Mouse (Mus musculus) liver, embryonic 12.5 days (tissue): Measurements from ENCODE around the gene Pcx. TPM values are rescaled to one million over a fixed set of nuclear protein-coding genes. Genes with fewer than 3 reads are reported as not detected.

Experiments
- ATAC-seq: fragments of 200-750 bp; cut with Nextera tagmentation; 2 replicates; pipeline ENCODE4 v1.8.0; 2017; ENCODE audit warnings: moderate number of reproducible peaks, mild to moderate bottlenecking, moderate library complexity
- H3K27ac ChIP-seq: fragments of 300-500 bp; sonication (generic); 2 replicates; pipeline ENCODE4 v1.5.1; 2016; ENCODE audit warnings: mild to moderate bottlenecking
- H3K27me3 ChIP-seq: fragments of 300-500 bp; sonication (generic); replicated peaks from 2 replicates; pipeline ENCODE4 v1.6.1; 2016; ENCODE audit warnings: mild to moderate bottlenecking, moderate library complexity
- H3K36me3 ChIP-seq: fragments of 300-500 bp; sonication (generic); 2 replicates; pipeline ENCODE4 v1.6.1; 2016; ENCODE audit warnings: mild to moderate bottlenecking, moderate library complexity
- H3K4me1 ChIP-seq: fragments of 300-500 bp; sonication (generic); 2 replicates; pipeline ENCODE4 v1.6.1; 2016
- H3K4me2 ChIP-seq: fragments of 300-500 bp; sonication (generic); 2 replicates; pipeline ENCODE4 v1.6.1; 2016; ENCODE audit warnings: mild to moderate bottlenecking, moderate library complexity
- H3K4me3 ChIP-seq: fragments of 300-500 bp; sonication (generic); 2 replicates; pipeline ENCODE4 v1.5.1; 2016; ENCODE audit warnings: mild to moderate bottlenecking, moderate library complexity
- H3K9ac ChIP-seq: fragments of 300-500 bp; sonication (generic); 2 replicates; pipeline ENCODE4 v1.6.1; 2016; ENCODE audit warnings: mild to moderate bottlenecking, moderate library complexity
- H3K9me3 ChIP-seq: fragments of 300-500 bp; sonication (generic); replicated peaks from 2 replicates; pipeline ENCODE4 v1.6.1; 2016; ENCODE audit warnings: mild to moderate bottlenecking, moderate library complexity
- WGBS: fragments of 180-500 bp; shearing (Covaris S2); methylation state at CpG from one replicate; pipeline ENCODE4 v1.1.7; 2016; ENCODE audit not compliant: insufficient replicate concordance; 5-methylcytosine and 5-hydroxymethylcytosine counted together
- polyA plus RNA-seq: library from polyadenylated mRNA; unstranded; fragments of >200 nt; fragmentation: Nextera tagmentation; extraction: Ambion mirVana; gene quantifications from 2 replicates; pipeline ENCODE4 v1.2.1, GENCODE M21; 2016

The Pcx gene
- 34.3 and 34.8 TPM in 2 replicates for polyA plus RNA-seq

DNA sequence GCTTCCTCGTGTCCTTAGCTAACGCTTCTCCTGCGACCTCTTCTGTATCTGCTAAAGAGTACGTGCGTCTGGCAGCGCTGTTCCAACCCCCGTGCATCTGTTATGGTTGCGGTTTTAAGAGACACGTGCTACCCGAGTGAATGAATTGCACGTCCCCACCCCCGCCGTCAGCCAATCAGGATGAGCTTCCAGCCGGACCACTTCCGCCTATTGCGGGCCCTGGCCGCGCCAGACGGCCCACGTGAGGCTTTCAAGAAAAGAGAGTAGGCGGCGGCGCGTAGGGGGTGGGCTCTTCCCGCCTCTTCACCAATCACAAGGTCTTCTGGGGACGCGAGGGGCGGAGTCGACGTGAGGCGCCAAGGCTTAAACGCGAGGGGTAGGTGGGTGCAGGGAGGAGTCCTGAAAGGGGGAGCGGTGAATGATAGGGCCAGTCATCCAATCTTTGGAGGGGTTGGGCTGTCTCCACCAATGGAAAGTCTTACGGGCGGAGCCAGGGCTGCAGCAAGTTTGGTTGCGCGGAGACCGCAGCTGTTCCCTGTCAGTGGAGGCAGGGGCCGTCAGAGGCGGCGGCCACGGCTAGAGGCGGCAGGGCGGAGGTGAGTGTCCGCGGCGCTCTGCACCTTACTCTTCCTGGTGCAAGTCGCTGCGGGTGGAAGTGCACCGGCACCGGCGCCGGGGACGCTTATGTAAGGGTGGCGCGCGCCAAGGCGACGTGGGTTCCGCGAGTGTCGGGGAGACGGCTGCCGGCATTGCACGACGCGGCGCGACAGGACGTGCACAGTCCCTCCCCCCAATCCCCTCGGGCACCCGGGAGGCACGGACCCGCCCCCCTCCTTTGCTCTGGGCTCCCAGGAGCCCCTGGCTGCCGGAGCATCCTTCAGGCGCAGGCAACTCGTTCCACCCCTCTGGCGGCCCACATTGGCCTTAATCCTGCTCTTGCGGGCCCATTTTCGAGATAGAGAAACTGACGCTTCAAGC is at the start of gene Pcx:
Pcx (plus strand) TSS at position 487 of the 978 bp plus-strand sequence.
- peak within 1 kb of the TSS; percentile 83 for H3K4me3 ChIP-seq
- H3K9me3 ChIP-seq = no peaks in the 10 kb centered on the region
- ATAC-seq = peak; percentile 100
- peak within 1 kb of the TSS; percentile 80 for H3K9ac ChIP-seq
- H3K4me1 ChIP-seq = peaks cover 29% of the 10 kb centered on the region
- no peaks in the 10 kb centered on the region for H3K36me3 ChIP-seq
- WGBS = under 1% methylated on average over 82 of the region's 82 CpGs
- H3K4me2 ChIP-seq = peak within 1 kb of the TSS; percentile 93
- H3K27ac ChIP-seq = peak within 1 kb of the TSS; percentile 75
- peaks cover 25% of the 10 kb centered on the region for H3K27me3 ChIP-seq

DNA sequence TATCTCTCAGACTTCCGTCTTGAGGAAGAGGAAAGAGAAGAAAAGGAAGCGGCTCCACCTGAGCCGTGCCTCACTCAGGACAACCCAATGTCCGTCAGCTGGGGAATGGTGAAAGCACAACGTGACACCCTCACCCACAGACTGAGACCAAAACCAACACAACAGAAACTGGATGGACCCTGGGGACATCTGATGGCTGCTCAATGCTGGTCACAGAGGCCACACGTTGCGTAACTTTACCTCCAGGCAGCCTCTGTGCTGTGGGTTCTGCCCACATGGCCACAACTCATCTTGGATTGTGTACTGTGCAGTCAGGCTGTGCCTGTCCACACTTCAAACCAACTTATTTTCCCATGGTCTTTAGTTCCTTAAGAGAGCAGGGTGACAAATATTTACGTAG is 48.3 kb upstream of the Pcx start:
- no peaks in the 10 kb centered on the region for H3K9me3 ChIP-seq
- H3K9ac ChIP-seq = no peak overlapping the region
- peak; percentile 58 for ATAC-seq
- H3K4me3 ChIP-seq = no peak overlapping the region
- no peaks in the 10 kb centered on the region for H3K36me3 ChIP-seq
- peaks cover 8% of the 10 kb centered on the region for H3K4me1 ChIP-seq
- H3K27me3 ChIP-seq = peaks cover 14% of the 10 kb centered on the region
- H3K4me2 ChIP-seq = no peak overlapping the region
- no peak overlapping the region for H3K27ac ChIP-seq
- WGBS = 30% methylated on average over 8 of the region's 8 CpGs

DNA sequence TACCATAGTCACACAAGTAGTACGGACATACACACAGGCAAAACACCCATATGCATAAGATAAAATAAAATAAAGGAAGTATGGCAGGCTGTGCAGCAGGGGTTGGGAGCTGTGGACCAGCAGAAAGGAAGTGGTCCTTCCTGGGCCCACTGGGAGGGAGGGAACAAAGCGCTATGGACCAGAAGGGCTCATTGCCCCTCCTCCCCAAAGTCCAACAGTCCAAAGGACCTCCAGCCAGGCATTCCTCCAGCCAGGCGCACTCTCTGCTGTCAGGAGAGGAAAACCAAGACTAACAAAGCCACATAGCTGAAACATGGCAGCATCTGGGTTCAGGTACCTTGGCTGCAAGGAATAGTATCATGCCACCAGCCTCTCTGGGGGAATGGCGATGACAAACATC is 45.6 kb upstream of the Pcx start:
- H3K27me3 ChIP-seq = peaks cover 15% of the 10 kb centered on the region
- no peak overlapping the region for H3K27ac ChIP-seq
- no peak overlapping the region for H3K4me2 ChIP-seq
- H3K4me3 ChIP-seq = no peak overlapping the region
- WGBS = 51% methylated on average over 4 of the region's 4 CpGs
- ATAC-seq = 0 out of 2 replicates have a peak, but pooled peaks have one; percentile 10
- H3K9ac ChIP-seq = no peak overlapping the region
- no peaks in the 10 kb centered on the region for H3K9me3 ChIP-seq
- H3K36me3 ChIP-seq = no peaks in the 10 kb centered on the region
- peaks cover 8% of the 10 kb centered on the region for H3K4me1 ChIP-seq

DNA sequence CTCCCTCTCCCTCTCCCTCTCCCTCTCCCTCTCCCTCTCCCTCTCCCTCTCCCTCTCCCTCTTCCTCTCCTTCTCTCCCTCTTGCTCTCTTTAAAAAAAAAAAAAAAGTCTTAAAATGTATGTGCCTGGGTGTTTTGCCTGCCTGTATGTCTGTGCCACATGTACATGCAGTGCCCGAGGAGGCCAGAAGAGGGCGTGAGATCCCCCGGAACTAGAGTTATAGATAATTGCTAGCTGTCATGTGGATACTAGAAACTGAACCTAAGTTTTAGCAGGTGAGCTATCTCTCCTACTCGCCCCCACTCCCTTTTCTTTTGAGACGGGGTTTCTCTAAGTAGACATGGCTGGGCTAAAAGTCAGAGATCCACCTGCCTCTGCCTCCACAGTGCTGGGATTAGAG is 41.9 kb upstream of the Pcx start:
- no peak overlapping the region for H3K9ac ChIP-seq
- no peak overlapping the region for H3K4me2 ChIP-seq
- H3K27me3 ChIP-seq = peaks cover 46% of the 10 kb centered on the region
- WGBS = 20% methylated on average over 5 of the region's 5 CpGs
- H3K4me3 ChIP-seq = no peak overlapping the region
- H3K4me1 ChIP-seq = peaks cover 8% of the 10 kb centered on the region
- H3K27ac ChIP-seq = no peak overlapping the region
- no peaks in the 10 kb centered on the region for H3K36me3 ChIP-seq
- ATAC-seq = no peak
- no peaks in the 10 kb centered on the region for H3K9me3 ChIP-seq

DNA sequence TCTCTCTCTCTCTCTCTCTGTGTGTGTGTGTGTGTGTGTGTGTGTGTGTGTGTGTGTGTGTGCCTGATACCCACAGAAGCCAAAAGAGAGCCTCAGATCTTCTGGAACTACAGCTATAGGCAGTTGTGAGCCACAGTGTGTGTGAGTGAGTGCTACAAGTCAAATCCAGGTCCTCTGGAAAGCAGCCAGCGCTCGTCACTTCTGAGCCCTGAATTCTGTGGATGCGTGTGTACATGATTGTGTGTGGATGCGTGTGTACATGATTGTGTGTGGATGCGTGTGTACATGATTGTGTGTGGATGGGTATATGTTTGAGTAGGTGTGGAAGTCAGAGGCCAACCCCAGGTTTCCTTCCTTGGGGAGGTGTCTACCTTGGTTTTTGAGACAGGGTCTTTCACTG is 36.7 kb upstream of the Pcx start:
- Histone ChIP-seq H3K4me3 (no peak overlapping the region), H3K36me3 (no peaks in the 10 kb centered on the region), H3K27ac (no peak overlapping the region), H3K4me2 (no peak overlapping the region), H3K27me3 (peaks cover 88% of the 10 kb centered on the region), H3K9me3 (no peaks in the 10 kb centered on the region), H3K9ac (no peak overlapping the region), H3K4me1 (peaks cover 16% of the 10 kb centered on the region)
- WGBS = 78% methylated on average over 5 of the region's 5 CpGs
- ATAC-seq = no peak

DNA sequence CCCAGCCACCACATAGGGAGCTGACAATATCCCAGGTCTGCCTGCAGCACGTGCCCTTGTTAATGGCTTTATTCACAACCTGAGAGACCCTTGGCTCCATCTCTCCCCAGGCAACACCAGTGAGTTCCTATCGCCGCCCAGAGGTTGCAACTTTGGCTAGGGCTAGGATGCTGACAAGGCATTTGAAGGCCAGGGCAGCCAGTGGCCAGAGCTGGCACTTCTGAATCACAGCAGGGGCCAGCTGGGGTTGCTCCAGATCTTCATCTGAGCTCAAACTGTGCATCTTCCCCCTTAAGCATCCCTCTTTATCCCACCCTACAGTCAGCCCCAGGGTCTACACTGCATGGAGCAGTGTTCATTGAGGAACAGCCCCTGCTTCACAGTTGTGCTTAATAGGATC is 35.5 kb upstream of the Pcx start:
- WGBS = 22% methylated on average over 3 of the region's 3 CpGs

DNA sequence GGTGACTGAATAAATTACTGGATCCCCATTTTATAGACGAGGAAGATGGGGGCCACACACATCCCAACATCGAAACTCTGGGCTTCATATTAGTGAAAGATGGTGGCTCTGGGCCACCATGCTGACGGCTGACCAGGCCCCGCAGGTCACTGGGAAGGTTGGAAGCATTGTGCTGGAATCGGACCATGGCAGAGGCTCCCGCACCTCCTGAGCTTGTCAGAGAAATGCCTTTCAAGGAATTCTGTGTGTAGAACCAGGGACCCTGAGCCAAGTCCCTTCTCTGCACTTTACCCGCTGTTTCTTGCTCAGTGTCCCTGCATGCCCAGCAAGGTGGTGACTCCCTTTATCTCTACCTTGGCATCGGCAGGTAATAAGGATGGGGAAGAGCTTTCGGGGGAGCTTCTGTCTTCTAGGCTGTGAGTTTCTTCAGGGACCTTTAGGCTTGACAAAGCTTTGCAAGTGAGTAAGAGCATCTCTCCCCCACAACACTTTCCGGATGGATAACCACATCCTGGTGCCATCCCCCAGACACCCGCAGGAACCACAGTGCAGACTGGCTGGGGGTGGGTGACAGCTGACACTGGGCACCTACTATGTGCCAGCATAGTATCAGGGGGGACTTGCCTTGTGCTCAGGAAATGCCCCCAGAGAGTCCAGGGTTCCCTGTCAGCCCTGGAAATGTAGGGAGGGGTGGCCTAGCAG is 34.9 kb upstream of the Pcx start:
- H3K9me3 ChIP-seq = no peaks in the 10 kb centered on the region
- H3K27me3 ChIP-seq = peaks cover 91% of the 10 kb centered on the region
- ATAC-seq = no peak
- no peak overlapping the region for H3K27ac ChIP-seq
- no peaks in the 10 kb centered on the region for H3K36me3 ChIP-seq
- H3K9ac ChIP-seq = no peak overlapping the region
- 45% methylated on average over 11 of the region's 11 CpGs for WGBS
- H3K4me3 ChIP-seq = no peak overlapping the region
- H3K4me1 ChIP-seq = peaks cover 16% of the 10 kb centered on the region
- no peak overlapping the region for H3K4me2 ChIP-seq

More for the DNA sequence above, 35.5 kb upstream of the Pcx start:
- no peak overlapping the region for H3K4me3 ChIP-seq
- no peak for ATAC-seq
- peaks cover 16% of the 10 kb centered on the region for H3K4me1 ChIP-seq
- H3K27me3 ChIP-seq = peaks cover 91% of the 10 kb centered on the region
- no peaks in the 10 kb centered on the region for H3K36me3 ChIP-seq
- H3K9ac ChIP-seq = no peak overlapping the region
- H3K4me2 ChIP-seq = no peak overlapping the region
- no peaks in the 10 kb centered on the region for H3K9me3 ChIP-seq
- no peak overlapping the region for H3K27ac ChIP-seq

DNA sequence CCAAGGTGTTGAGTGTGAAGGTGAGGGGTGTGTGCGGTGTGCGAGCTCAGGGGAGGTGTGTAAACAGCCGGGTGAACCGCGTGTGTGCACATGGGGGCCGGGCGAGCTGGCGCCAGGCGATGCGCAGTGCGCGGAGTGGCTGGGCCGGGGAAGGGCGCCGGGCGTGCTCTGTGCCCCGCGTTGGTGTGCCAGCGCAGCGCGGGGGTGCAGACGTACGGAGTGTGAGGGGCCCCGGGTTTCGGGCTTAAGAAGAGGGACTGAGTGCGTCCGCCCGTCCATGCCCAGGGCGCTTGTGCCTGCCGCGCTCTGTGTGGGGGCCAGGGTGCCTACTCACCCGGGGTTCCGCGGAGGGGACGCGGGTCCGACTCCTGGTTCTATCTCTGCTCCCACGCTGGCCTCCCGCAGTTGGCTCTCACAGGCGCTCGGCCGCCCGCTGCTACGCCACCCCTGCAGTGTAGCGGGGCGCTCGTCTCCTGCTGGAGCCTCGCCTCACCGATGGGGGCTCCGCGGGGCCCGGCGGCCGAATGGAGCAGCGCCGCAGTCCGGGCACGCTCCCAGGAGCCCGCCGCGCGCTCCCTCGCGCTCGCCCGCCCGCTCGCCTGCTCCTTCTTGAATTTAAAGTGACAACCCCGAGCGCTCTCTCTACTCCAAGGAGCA is 33.5 kb upstream of the Pcx start:
- no peaks in the 10 kb centered on the region for H3K9me3 ChIP-seq
- no peak for ATAC-seq
- H3K4me3 ChIP-seq = peak overlapping the region; percentile 46
- H3K4me1 ChIP-seq = peaks cover 16% of the 10 kb centered on the region
- no peak overlapping the region; the same call in 1 of the 2 replicates for H3K9ac ChIP-seq
- peak overlapping the region; percentile 67 for H3K4me2 ChIP-seq
- H3K27me3 ChIP-seq = peaks cover 84% of the 10 kb centered on the region
- WGBS = 2% methylated on average over 65 of the region's 70 CpGs
- H3K27ac ChIP-seq = no peak overlapping the region
- no peaks in the 10 kb centered on the region for H3K36me3 ChIP-seq

DNA sequence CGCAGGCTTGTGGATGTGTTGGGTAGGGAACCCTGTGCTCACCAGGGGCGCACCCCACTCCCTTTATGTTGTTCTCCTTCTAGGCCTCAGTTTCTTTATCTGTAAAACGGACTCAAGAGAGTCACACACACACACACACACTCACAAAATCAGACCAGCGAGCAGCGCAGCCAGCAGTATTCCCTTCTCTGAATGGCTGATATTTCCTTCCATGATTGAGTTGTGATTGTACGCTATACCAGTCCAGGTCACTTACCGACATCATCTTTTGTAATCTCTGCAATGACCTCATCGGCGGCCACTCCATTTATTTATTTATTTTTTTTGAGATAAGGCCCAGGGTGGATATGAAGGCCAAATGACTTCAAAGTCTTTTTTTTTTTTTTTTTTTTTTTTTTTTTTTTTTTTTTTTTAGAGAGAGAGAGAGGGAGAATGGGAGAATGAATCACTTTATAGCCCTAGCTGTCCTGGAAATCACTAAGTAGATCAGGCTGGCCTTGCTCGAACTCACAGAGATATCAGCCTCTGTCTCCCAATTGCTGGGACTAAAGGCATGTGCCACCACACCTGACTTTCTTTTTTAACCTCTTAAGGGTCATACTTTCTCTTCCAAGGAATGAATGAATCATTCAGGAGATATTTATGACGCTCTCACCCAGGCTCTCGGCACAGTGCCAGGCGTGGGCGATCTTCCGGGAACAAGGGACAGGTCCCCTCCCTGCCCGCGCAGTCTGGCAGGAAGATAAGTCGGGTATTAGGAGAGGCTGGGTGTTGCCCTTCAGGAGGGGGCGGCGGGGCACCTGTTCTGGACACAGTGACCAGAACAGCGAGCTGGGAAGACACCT is 32.7 kb upstream of the Pcx start, which contains the start of gene Syt12:
Syt12 (minus strand) TSS at position 103 of the 845 bp plus-strand sequence.
- Histone ChIP-seq H3K4me1 (peaks cover 16% of the 10 kb centered on the region), H3K4me3 (peak within 1 kb of the TSS; percentile 46), H3K9me3 (no peaks in the 10 kb centered on the region), H3K27ac (no peak within 1 kb of the TSS), H3K36me3 (no peaks in the 10 kb centered on the region), H3K27me3 (peaks cover 79% of the 10 kb centered on the region), H3K4me2 (peak within 1 kb of the TSS; percentile 67), H3K9ac (no peak within 1 kb of the TSS; the same call in 1 of the 2 replicates)
- ATAC-seq = no peak
- WGBS = 29% methylated on average over 21 of the region's 21 CpGs

DNA sequence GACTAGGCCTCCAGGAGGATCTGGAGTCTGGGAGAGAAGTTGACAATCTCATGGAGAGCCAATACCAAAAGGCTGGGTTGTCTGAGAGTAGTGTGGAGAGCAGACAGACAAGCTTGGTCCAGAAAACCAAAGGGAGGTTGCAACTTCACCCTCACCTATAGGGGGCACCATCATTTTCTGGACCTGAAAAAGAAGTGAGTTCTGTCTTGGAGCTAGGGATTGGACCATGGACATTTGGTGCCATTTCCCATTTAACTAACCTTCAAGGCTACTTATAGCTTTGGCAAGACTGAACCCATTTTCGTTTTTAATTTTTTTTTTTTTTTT is 32.1 kb upstream of the Pcx start:
- no peak overlapping the region for H3K4me3 ChIP-seq

DNA sequence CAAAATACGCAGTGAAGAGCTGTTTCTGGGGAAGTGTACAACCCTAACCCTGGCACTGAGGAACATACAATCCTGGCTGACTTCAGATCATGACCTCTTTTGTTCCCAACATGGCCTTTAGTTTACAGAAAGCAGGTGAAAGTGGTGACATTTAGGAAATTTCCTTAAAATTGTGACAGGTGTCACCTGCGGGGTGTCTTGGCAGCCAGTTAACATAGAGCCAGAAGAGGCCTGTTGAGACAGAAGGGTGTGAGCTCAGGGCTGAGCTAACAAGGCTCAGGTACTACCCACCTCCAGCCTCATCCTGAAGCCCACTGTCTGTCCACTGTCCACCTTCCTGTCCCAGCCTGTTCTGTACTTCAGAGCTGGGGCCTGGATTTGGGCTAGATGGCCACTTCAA is 30.2 kb upstream of the Pcx start:
- WGBS = 66% methylated on average over 2 of the region's 2 CpGs
- Histone ChIP-seq H3K4me2 (no peak overlapping the region), H3K9me3 (no peaks in the 10 kb centered on the region), H3K9ac (no peak overlapping the region), H3K36me3 (no peaks in the 10 kb centered on the region), H3K4me1 (peaks cover 16% of the 10 kb centered on the region), H3K27me3 (peaks cover 61% of the 10 kb centered on the region), H3K27ac (no peak overlapping the region), H3K4me3 (no peak overlapping the region)
- ATAC-seq = no peak

More for the DNA sequence above, 32.1 kb upstream of the Pcx start:
- H3K27me3 ChIP-seq = peaks cover 78% of the 10 kb centered on the region
- H3K27ac ChIP-seq = no peak overlapping the region
- H3K4me1 ChIP-seq = peaks cover 16% of the 10 kb centered on the region
- 28% methylated on average over 1 of the region's 1 CpGs for WGBS
- no peaks in the 10 kb centered on the region for H3K36me3 ChIP-seq
- ATAC-seq = no peak
- H3K9me3 ChIP-seq = no peaks in the 10 kb centered on the region
- H3K9ac ChIP-seq = no peak overlapping the region
- H3K4me2 ChIP-seq = no peak overlapping the region
